Mouse (Mus musculus) lung, postnatal 36 days (tissue): ENCODE results near the gene Brip1.

Source experiments
- DNase-seq: peaks from one replicate; pipeline ENCODE4 v3.0.0; 2022; ENCODE audit warnings: mixed read lengths

Gene Brip1

GRCm38 (mm10) chr11:86016242-86016641, 184.8 kb downstream of the Brip1 start:
- no peak for DNase-seq

- no peak for DNase-seq
These were observed 187.9 kb downstream of the Brip1 start for GRCm38 (mm10) chr11:86013087-86013486.

GRCm38 (mm10) chr11:86010458-86010857, 190.5 kb downstream of the Brip1 start:
- DNase-seq = no peak

DNA sequence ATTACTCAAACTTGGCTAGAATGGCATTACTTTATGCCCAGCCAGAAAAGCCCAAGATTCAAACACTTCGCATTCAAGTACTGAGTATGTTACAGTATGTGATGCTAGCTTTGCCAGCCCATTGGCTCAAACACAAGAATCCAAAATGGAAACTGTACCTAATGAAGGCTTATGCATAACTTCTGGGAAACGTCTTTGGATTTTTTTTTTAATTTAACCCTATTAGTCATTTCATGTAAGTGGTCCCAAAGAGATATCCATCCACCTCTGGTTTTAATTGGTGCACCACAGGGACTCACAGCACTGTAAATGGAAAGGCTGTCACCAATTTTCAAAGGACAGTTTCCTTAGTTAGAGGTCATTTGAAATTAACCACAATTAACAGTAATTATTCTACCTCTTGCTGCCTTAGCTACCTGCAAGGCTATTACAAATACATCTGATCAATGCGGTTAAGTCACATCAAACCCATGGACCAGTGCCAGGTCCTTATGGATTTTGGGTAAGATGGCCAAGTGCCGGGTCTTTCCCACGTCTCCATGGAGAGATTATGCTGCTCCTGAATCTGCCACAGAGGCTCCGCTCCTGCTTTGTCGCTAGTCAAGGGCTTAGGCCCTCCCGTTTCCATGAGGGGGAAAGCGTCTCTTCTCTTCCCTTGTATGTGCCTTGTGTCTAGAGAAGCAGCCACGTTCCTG, 192.6 kb downstream of the Brip1 start:
- DNase-seq = no peak
